ENCODE assay signal across 8 mouse cellular contexts in genomic region chr6:28397681-28398203, GRCm38 (mm10). TPM values are rescaled to one million over a fixed set of nuclear protein-coding genes. Genes with fewer than 3 reads are reported as not detected.
A peak's percentile ranks its signal among the peaks of the same experiment; 100 is the strongest.
DNase-seq lines count a peak whose midpoint lies in the region; ATAC-seq and TF ChIP-seq lines count a peak whose summit lies in the region.

Gene Zfp800 (minus strand): TSS chr6:28398005.

- H3K4me3 ChIP-seq in lung, embryonic 15.5 days, result peak within 1 kb of the TSS; percentile 41
- H3K4me3 ChIP-seq in forebrain, embryonic 13.5 days, result peak within 1 kb of the TSS; percentile 50
- peak within 1 kb of the TSS; percentile 34 for H3K4me3 ChIP-seq in intestine, embryonic 15.5 days (replicated peaks)
- peak within 1 kb of the TSS; percentile 54 for H3K4me3 ChIP-seq in thymus, adult 2 months (ENCODE audit: control insufficient read depth, insufficient read depth, low read length)

- under 1% methylated on average over 33 of the region's 33 CpGs for WGBS in lung, embryonic 15.5 days
- WGBS in forebrain, embryonic 13.5 days, result under 1% methylated on average over 33 of the region's 33 CpGs
- WGBS in intestine, embryonic 15.5 days, result 2% methylated on average over 33 of the region's 33 CpGs
- under 1% methylated on average over 33 of the region's 33 CpGs for WGBS in thymus, adult 2 months

- no peak for TF ChIP-seq POLR2A in thymus, adult 2 months (IDR thresholded peaks at IDR 0.05; ENCODE audit: control insufficient read depth, extremely low read depth, insufficient read depth, low read length, poor library complexity)

- H3K36me3 ChIP-seq in lung, embryonic 15.5 days, result no peaks in the 10 kb centered on the region
- H3K36me3 ChIP-seq in forebrain, embryonic 13.5 days (ENCODE audit: poor library complexity, severe bottlenecking), result no peaks in the 10 kb centered on the region
- H3K36me3 ChIP-seq in intestine, embryonic 15.5 days, result no peaks in the 10 kb centered on the region
- no peaks in the 10 kb centered on the region for H3K36me3 ChIP-seq in thymus, adult 2 months (ENCODE audit: control insufficient read depth, insufficient read depth, low read length)

- no peak within 1 kb of the TSS for H3K27ac ChIP-seq in lung, embryonic 15.5 days
- peak within 1 kb of the TSS; percentile 81 for H3K27ac ChIP-seq in forebrain, embryonic 13.5 days
- no peak within 1 kb of the TSS for H3K27ac ChIP-seq in intestine, embryonic 15.5 days
- no peak within 1 kb of the TSS for H3K27ac ChIP-seq in thymus, adult 2 months (ENCODE audit: control insufficient read depth, insufficient read depth, low read length)

- no peak for ATAC-seq in lung, embryonic 15.5 days (ENCODE audit: borderline replicate concordance, extremely low read depth, low FRiP score, low TSS enrichment)
- peak; percentile 71 for ATAC-seq in forebrain, embryonic 13.5 days
- ATAC-seq in intestine, embryonic 15.5 days, result peak; percentile 61; the same call in 1 of the 2 replicates
- peak; percentile 52 for ATAC-seq in megakaryocyte progenitor cell, adult 5-6 weeks (replicated peaks; ENCODE audit: poor library complexity)

- H3K9me3 ChIP-seq in lung, embryonic 15.5 days, result no peaks in the 10 kb centered on the region
- H3K9me3 ChIP-seq in forebrain, embryonic 13.5 days (replicated peaks), result peaks cover 3% of the 10 kb centered on the region; the same call in 1 of the 2 replicates
- H3K9me3 ChIP-seq in intestine, embryonic 15.5 days, result no peaks in the 10 kb centered on the region

- no peak for DNase-seq in lung, postnatal 10 days
- DNase-seq in adrenal gland, postnatal 25 days, result peak; percentile 12
- DNase-seq in thymus, adult 2 months, result peak; percentile 28
- no peak for DNase-seq in frontal cortex, postnatal 25 days (ENCODE audit: low spot score in 2 of 2)

- 0 out of 2 replicates have a peak, but pooled peaks have one; percentile 9 for TF ChIP-seq CTCF in thymus, adult 2 months (IDR thresholded peaks at IDR 0.05; ENCODE audit: borderline replicate concordance, control insufficient read depth, extremely low read depth, insufficient read depth, low read length, poor library complexity)

- H3K4me1 ChIP-seq in lung, embryonic 15.5 days, result peaks cover 9% of the 10 kb centered on the region
- H3K4me1 ChIP-seq in forebrain, embryonic 13.5 days, result peaks cover 23% of the 10 kb centered on the region
- 0 out of 2 replicates have a peak, but pooled peaks cover 3% of the 10 kb centered on the region for H3K4me1 ChIP-seq in intestine, embryonic 15.5 days (replicated peaks)
- H3K4me1 ChIP-seq in thymus, adult 2 months (replicated peaks; ENCODE audit: control insufficient read depth, insufficient read depth, low read length), result peaks cover 6% of the 10 kb centered on the region; the same call in 1 of the 2 replicates

- peak within 1 kb of the TSS; percentile 34 for H3K9ac ChIP-seq in lung, embryonic 15.5 days
- H3K9ac ChIP-seq in forebrain, embryonic 13.5 days, result peak within 1 kb of the TSS; percentile 64
- H3K9ac ChIP-seq in intestine, embryonic 15.5 days, result no peak within 1 kb of the TSS

- peaks cover 37% of the 10 kb centered on the region for H3K27me3 ChIP-seq in lung, embryonic 15.5 days
- peaks cover 32% of the 10 kb centered on the region for H3K27me3 ChIP-seq in forebrain, embryonic 13.5 days
- H3K27me3 ChIP-seq in intestine, embryonic 15.5 days (replicated peaks), result 0 out of 2 replicates have a peak, but pooled peaks cover 12% of the 10 kb centered on the region
- H3K27me3 ChIP-seq in thymus, adult 2 months (ENCODE audit: control insufficient read depth, insufficient read depth, low read length), result no peaks in the 10 kb centered on the region

- peak within 1 kb of the TSS; percentile 79 for H3K4me2 ChIP-seq in lung, embryonic 15.5 days
- peak within 1 kb of the TSS; percentile 81 for H3K4me2 ChIP-seq in forebrain, embryonic 13.5 days
- H3K4me2 ChIP-seq in intestine, embryonic 15.5 days (replicated peaks), result peak within 1 kb of the TSS; percentile 73

RNA-seq across cellular contexts. Expression of gene Zfp800, which starts in this region (rescaled TPM):
- polyA plus RNA-seq in lung, embryonic 15.5 days (2015; fragmentation: Nextera tagmentation; extraction: Ambion mirVana), result 16.5 and 23.3 TPM in 2 replicates
- 25.5 and 29.3 TPM in 2 replicates for total RNA-seq in adrenal gland, postnatal 25 days (2021)
- polyA plus RNA-seq in forebrain, embryonic 13.5 days (2015; fragmentation: Nextera tagmentation; extraction: Ambion mirVana), result 26.5 and 27.5 TPM in 2 replicates
- 25.9 and 28.2 TPM in 2 replicates for polyA plus RNA-seq in intestine, embryonic 15.5 days (2015; fragmentation: Nextera tagmentation; extraction: Ambion mirVana)
- total RNA-seq in megakaryocyte progenitor cell, adult 5-6 weeks (2015), result 63.6 and 64.3 TPM in 2 replicates
- total RNA-seq in megakaryocyte progenitor cell, adult 5-6 weeks (2017), result 57.3 and 65.0 TPM in 2 replicates
- polyA plus RNA-seq in thymus, adult 2 months (2012; rRNA removed), result 8.5 and 10.8 TPM in 2 replicates

Comparison
In these comparisons a context has a peak if more than half of its experiments do, and no peak if none do; other contexts are left out.
1. DNase-seq: peak in adrenal gland, postnatal 25 days (single experiment) and thymus, adult 2 months (single experiment); none in lung, postnatal 10 days (single experiment) and frontal cortex, postnatal 25 days (0 of 2).
2. Peak in every context shown above with its lines, with median percentiles within 50 percentile points of each other: H3K4me2 ChIP-seq and H3K4me3 ChIP-seq.